Mouse (Mus musculus) heart, postnatal 25 days (tissue): Measurements from ENCODE around the gene Vgll2. TPM values are rescaled to one million over a fixed set of nuclear protein-coding genes. Genes with fewer than 3 reads are reported as not detected.

Experiments
- DNase-seq: peaks from one replicate; pipeline ENCODE4 v3.0.0; 2022; ENCODE audit warnings: low spot score
- intact Hi-C: fragments of 180-260 bp; cut with DNase I; formaldehyde crosslinking; loops from one replicate; pipeline ENCODE4 v1.15.1; 2025
- total RNA-seq, 2 experiments: library from RNA; stranded (reverse); gene quantifications; 2 replicates each; pipeline ENCODE4 v1.2.3; 2021

Vgll2 gene
- total RNA-seq = not detected

DNA sequence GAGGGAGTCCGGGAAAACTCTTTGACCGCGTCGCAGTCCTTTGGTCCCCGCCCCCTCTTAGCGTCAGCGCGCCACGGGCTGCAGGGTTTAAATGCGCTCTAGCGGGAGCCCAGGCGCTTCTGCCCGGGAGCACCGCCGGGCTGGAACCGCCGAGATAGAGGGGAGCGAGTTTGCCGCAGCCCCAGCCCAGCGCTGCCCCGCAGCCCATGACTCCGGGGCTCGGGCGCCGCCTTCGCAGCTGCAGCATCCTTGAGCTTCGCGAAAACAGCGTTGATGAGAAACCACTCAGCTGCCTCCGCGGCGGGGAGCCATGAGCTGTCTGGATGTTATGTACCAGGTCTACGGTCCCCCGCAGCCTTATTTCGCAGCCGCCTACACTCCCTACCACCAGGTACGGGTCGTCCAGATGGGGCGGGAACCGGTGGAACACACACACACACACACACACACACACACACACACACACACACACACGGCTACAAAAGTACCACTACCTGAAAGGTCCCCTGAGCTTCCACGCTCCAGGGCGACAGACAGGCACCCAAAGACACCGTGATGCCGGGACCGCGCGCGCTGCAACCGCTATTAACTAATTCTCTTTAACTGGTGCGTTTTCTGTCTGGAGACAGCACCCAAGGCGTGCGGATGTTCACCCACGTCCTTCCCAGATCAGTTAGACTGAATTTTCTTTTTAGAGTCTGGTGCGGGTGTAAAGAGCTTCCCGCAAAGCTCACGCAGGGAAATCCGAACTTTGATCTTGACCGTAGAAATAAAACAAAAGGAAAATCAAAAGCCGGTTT lies at the start of gene Vgll2:
Vgll2 (plus strand) TSS at position 90 of the 800 bp plus-strand sequence.
- no peak for DNase-seq
- intact Hi-C loops = loop anchor here (10.0 kb wide), 1 partner anchor 1128 kb away; the partner anchor contains the start of gene Sim1

DNA sequence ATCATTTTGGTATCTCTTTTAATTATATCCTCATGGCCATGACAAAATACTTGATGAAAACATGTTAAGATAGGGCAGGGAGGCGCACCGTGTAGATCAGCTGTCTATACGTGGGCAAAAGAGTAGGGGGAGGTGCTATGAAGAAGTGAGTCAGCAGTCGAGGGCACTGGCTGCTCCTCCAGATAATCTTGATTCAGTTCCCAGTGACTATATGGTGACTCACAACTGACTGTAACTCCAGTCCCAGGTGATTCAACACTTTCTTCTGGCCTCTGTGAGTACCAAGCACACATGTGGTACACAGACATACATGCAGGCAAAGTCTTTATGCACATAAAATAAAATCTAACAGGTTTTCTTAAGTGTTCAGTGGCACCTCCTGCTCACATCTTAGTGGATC lies 47.2 kb upstream of the Vgll2 start:
- DNase-seq = no peak
- intact Hi-C loops = no loop called here

DNA sequence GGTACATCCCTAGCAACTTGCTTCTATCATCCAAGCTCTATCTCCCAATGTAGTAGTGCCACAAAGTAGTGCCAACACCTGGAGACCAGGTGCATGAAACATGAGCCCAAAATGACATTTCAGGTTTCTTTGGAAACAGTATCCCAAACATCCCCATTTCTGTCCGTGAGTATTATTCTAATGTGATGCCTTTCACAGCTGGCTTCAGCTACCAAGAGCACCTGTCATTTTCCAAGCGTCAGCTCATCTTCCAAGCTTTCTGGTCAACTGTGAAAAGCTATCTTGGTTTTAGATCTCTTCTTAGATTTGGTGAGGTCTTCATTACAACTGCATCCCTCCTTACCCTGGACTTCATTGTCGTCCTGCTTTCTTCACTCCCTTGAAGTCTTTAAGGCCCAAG lies 46.7 kb upstream of the Vgll2 start:
- intact Hi-C loops = no loop called here
- DNase-seq = no peak

DNA sequence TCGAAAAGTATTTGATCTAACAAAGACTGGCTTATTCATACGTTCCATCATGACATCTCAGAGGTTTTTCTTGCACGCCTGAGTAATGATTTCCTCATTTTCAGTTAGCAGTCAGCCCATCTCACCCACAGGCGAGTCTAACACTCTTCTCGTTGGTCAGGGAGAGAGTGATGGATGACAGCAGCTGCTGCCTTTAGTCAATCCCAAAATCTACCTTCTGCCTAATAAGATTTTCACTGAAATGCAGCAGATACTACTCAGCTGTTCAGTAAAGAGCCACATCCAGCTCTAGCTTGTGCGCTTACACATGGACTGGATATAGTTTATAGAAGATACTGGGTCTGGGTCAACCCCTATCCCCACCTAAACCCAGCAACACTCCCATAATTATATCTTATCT lies 40.7 kb upstream of the Vgll2 start:
- no peak for DNase-seq
- intact Hi-C loops = no loop called here

DNA sequence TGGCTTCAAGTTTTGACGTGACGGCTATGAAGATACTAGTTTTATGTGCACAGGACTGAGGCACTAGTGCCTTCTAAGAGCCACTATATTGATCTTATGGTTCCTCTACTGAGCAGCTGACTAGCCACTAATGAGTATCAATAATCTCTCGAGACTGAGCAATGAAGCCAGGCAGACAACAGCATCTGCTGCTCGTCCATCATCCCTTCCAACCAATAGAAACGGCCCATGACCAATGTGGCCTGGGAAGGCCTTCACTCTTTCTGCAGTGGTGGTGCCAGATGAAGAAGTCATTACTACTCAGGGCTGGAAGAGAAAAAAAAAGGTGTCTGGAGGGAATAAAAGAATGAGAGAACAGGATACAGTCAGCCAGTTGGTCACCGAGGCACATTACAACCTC lies 39.9 kb upstream of the Vgll2 start:
- no peak for DNase-seq
- intact Hi-C loops = no loop called here

DNA sequence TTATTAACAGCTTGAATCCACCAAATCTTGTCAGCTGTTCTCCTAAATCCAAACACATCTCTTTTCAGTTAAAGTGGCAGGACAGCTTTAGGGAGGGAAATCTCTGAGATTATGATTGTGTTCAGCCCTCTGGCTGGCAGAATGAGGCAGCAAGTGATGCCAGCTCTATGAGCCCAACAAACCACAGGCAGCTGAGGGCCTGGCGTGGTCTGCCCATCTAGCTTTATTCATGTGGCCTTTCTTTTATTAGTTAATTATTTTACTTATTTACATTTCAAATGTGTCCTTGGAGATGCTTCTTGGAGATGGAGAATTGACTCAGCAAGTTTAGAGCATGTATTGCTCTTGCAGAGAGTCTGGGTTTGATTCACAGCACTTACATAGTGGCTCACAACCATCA lies 3.8 kb upstream of the Vgll2 start:
- DNase-seq = no peak
- intact Hi-C loops = no loop called here

DNA sequence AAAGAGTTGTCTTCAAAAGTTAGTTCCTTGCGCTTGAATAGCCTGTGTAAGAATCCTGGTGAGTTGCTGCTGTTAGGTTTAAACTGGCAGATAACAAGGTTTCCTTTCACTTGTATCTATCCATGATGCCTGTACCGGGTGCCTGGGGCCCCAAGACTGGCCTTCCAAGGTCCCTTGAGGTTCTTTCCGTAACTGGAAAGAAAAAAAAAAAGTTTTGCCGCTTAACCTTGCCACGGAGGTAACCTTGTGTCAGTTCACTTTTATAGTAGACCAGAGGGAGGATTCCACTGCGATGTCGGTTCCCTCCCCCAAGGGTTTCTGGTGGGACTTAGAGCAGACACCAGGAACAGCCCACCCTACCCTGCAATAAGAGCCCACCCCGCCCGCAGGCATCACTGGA lies 1.1 kb upstream of the Vgll2 start:
- no peak for DNase-seq
- intact Hi-C loops = loop anchor here (10.0 kb wide), 1 partner anchor 1126 kb away; the partner anchor contains the start of gene Sim1

DNA sequence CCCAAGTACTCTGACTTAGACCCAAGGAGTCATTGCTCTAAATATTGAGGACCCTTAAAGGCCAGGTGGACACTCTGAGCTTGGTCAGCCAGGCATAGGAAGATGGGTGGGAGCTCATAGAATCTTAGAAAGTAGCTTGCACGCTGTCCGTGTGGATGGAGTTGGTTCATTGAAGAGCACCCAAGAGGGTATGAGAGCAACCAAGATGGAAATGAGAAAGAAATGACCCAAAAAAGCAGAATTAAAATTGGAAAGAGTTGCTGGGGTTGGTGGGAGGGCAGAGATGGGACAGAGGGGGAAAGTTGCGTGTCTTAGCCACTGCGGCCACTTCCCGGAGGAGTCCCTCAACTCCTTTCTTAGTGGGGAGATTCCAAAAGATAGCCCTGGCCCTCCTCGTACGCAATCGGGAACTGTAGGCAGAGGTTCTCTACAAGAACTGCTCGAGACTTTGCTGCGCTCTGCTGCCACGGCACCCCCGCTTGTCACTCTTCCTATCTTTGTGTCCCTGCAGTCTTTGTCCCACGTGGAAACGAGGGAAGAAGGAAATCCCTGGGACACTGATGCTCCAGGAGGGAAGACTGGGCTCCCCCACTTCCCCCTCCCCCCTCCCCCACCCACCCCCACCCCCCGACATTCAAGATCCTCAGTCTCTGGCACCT lies 437 bp upstream of the Vgll2 start:
- DNase-seq = no peak
- intact Hi-C loops = loop anchor here (10.0 kb wide), 1 partner anchor 1127 kb away; the partner anchor contains the start of gene Sim1

DNA sequence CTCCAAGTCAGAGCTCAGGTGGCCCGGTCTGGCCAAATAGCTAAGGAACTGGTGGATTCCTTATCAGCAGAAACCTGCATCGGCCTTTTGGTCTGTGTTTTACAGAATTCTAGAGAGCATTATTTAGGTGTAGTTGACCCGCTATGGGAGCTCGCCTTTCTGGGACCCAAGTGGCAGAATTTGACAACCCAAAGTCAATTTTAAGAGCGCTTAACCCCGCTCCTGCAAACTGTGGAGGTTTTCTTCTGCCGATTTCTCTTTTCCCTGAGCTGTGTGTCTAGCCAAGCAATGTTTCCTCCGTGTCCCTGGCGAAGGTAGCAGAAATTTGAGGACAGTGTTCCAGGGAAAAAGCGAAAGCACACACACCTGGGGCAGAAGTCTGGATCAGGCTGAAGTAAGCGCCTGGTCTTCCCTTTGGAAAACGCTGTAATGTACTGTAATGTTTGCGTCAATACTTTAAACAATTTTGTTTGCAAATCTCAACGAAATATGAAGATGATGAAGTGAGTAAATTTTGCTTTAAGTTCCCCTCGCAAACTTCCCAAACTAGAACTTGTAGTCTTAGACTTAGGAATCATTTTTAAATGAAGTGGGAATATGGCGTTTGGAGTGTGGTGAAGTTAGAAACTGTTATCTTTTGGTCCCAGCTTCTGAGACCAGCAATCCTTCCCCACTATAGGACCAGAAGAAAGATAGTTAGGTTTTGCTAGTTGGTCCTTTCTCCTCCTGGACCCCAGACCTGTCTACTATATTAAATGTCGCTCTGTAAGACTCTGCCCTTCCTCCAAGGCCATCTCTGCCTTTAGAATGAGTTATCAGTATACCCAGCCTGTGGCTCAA lies 1.1 kb downstream of the Vgll2 start:
- DNase-seq = no peak
- intact Hi-C loops = loop anchor here (10.0 kb wide), 1 partner anchor 1129 kb away; the partner anchor contains the start of gene Sim1

DNA sequence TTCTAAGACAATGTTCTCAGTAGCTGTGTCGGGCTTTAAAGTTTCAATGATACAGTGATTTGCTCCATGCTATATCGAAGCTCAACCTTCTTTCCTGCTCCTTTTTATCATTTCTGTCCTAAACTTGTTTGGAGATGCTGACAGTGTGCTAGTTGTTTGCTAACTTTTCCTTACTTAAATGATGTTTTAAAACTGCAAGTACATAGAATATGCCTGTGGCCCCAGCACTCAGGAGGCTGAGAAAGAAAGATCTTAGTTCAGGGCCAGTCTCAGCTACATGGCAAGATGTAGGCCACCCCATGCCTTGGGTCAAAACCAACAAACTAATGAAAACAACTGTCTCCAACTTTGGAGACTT lies 1.7 kb downstream of the Vgll2 start:
- intact Hi-C loops = loop anchor here (10.0 kb wide), 1 partner anchor 1129 kb away; the partner anchor contains the start of gene Sim1
- no peak for DNase-seq

DNA sequence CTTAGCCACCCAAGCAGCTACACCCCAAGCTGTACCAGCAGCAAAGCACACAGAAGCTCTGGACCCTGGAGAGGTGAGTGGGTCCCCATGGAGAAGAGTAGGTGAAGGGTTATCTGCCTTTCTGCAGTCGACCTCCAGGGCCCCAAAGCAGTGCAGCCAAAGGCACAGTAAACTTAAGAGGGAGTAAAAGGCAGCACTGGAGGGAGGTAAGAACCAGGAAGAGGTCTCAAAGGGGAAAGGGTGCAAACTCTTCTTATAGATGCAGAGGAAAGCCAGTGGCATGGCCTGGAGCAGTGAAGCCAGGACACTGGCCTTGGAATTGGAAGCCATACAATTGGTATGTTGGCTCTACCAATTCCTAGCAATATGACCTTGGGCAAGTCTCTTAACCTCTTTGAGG lies 3.0 kb downstream of the Vgll2 start:
- intact Hi-C loops = loop anchor here (10.0 kb wide), 1 partner anchor 1130 kb away; the partner anchor contains the start of gene Sim1
- DNase-seq = no peak

DNA sequence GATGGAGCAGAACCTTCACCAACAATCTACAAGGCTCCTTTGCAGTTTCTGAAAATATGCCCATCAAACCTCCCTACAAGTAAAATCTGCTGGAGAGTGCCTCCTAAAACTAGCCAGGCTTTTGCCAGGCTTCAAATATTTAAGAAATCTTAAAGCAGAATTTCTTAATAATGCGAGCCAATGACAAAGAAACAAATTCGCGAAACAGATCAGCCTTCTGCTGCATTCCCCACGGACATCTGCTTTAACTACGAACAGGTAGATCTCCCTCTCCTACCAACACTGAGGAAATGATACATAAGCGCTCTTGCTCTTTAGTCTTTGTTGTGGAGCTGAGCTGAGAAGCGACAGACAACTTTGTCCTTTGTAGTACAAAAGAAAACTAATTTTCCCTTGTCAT lies 3.5 kb downstream of the Vgll2 start:
- intact Hi-C loops = loop anchor here (10.0 kb wide), 1 partner anchor 1131 kb away; the partner anchor contains the start of gene Sim1
- no peak for DNase-seq

DNA sequence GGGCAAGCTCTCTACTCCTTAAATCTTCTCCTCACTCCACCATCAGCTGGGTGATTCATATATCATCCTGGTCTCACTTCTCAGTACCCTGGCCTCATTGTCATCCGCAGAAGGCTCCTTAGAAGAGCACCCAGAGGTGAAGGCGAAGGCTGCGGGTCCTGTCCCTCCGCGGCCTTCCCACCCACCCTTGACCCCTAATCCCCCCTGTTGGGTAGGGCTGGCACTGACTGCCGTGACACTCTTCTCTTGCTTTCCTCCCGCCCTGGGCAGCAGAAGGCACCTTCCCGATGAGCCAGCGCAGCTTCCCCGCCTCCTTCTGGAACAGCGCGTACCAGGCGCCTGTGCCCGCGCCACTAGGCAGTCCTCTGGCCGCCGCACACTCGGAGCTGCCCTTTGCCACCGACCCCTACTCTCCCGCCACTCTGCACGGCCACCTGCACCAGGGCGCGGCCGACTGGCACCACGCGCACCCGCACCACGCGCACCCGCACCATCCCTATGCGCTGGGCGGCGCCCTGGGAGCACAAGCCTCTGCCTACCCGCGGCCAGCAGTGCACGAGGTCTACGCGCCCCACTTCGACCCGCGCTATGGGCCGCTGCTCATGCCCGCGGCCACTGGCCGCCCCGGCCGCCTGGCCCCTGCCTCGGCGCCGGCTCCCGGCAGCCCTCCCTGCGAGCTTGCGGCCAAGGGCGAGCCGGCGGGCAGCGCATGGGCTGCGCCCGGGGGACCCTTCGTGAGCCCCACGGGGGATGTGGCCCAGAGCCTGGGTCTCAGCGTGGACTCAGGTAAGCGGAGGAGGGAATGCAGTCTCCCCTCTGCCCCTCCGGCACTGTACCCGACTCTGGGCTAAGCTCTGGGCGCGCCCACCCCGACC lies 5.1 kb downstream of the Vgll2 start:
- DNase-seq = no peak

DNA sequence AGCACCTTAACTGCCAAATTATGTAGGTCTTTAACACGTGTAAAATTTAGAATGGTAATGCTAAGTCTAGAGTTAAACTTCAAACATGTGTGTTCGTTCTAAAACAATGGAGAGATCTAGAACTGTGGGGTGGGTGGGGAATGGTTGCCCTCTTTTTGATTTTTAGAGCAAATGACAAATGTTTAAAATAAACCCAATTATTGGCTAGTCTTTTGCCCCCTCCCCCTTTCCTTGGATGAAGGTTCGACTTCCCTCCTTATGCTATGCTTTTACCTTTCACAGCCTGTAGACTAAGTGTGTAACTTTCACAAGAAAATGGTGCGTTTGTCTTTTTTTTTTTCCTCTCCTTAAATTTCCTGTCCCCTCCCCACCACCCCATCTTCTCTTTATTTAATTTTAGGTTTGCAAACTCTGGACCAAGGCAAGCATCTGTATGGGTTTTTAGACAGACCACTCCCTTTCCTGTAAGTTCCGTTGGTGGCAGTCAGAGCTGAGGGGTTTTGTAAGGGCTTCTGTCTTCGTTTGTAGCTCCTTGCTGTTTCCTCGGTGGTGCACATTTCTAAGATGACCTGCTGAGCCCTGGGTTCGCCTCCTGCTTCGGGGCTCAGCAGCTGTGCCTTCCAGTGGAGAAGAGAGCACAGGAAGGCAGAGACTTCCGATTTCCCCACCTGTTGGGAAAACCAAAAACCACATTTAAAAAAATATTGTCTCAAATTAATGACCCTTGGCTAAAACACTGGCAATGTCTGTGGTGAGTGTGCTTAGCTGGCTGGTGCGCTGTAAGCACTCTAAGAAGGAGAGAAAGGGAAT lies 6.5 kb downstream of the Vgll2 start:
- intact Hi-C loops = loop anchor here (10.0 kb wide), 1 partner anchor 1134 kb away; the partner anchor contains the start of gene Sim1

More for the DNA sequence above, 5.1 kb downstream of the Vgll2 start:
- intact Hi-C loops = loop anchor here (10.0 kb wide), 1 partner anchor 1133 kb away; the partner anchor contains the start of gene Sim1

DNA sequence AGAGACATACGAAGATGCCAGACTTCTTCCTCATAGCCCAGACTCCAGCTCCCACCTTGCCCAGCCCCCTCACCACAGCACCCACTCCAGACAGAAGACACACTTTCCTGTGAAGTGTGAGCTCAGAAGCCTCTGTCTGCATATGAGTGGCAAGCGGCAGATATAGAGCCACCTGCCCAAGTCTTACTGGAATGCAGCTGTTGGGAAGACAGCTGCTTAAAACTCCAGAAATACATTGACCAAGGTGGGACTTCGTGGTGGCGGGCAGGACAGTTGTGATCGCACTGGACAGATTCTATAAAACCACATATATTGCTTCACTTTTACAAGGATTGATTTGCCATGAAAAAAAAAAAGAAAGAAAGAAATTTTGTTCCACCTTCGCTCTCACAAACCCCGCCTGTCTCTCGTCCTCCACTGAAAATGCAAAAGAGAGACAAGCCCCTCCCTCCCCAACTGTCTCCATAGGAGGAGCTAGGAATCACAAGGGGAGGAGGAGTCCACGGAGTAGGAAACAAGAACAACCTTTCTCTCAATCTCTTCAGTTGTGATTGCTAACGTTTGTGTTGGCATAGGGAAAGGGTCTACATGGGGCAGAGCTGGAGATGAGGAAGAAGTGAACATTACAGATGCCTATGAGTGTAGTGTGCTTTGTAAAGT lies 7.2 kb downstream of the Vgll2 start:
- no peak for DNase-seq
- intact Hi-C loops = loop anchor here (10.0 kb wide), 1 partner anchor 1135 kb away; the partner anchor contains the start of gene Sim1

More for the DNA sequence above, 6.5 kb downstream of the Vgll2 start:
- DNase-seq = no peak

DNA sequence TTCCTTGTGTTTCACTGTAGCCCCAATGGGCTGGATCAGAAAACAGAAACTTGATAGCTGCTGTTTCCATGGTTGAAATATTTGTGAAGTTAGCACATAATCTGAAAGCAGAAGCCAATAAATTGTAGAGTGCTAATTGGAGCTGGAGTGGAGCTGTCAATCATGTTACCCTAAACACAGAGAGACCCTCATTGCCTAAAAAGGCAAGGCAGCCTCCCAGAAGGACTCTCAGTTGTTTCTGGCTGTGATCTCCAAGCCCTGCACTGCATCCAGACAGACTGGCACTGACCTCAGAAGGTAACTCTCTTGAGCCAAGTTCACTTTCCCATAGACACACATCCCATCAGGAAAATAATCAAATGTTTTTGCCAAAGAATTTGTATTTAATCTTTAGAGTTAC lies 11.4 kb downstream of the Vgll2 start:
- DNase-seq = no peak
- intact Hi-C loops = no loop called here

DNA sequence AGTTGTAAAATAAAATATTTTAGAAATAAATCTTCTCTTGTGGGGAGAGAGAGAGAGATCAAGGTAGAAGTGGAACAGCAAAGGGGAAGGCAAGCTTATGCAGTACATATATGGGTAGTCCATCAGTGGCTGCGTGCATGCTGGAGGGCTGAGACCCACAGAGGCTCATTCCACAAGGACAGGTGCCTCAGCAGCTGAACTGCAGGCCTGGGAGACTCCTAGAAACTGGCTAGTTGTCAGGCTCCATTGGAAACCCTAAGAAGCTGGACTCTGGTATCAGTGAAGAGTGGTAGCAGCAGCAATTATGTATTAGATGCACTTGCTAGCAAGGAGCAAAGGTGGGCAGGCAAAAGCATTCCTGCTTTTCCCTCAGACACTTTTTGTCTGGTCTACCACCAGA lies 17.1 kb downstream of the Vgll2 start:
- no peak for DNase-seq
- intact Hi-C loops = no loop called here

DNA sequence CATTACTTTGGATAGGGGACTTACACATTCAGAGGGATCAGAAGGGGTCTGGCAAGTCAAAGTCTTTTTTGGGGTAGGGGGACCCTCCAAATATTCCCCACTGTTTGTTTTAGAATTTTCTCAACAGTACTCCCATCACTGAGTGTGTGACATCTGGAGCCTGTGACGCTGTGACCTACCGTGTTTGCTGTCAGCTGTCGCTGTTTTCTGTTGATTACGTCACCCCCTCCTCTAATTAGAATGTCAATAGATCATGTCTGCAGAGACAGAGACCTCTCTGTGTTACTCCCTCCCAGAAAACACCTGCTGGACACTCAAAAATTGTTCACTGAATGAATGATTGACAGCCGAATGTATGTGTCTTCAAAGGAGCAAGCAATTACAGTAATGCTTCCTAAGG lies 20.8 kb downstream of the Vgll2 start:
- intact Hi-C loops = no loop called here
- no peak for DNase-seq
